Mouse (Mus musculus): ENCODE measurements around the gene Spin1. TPM values are rescaled to one million over a fixed set of nuclear protein-coding genes. Genes with fewer than 3 reads are reported as not detected.

Gene Spin1
- total RNA-seq, 4 experiments from 2014 or later, result 61.3 to 93.0 (median 83.8) TPM

Other genes with a start within 250 kb of the Spin1 start
- gene Nxnl2, start 70.1 kb downstream of the Spin1 start, total RNA-seq (2022), result under 1 TPM in 2 of 4 experiments, not detected in 2; 0.45 to 0.65 TPM

All from adrenal gland, adult 8-10 months (tissue).